Mouse (Mus musculus): ENCODE measurements around the gene Suclg2.

The Suclg2 gene

GRCm38 (mm10) chr6:95552339-95552950 lies 166.2 kb downstream of the Suclg2 start:
- DNase-seq: no peak

- DNase-seq: no peak
Measured at GRCm38 (mm10) chr6:95551000-95551399, 167.6 kb downstream of the Suclg2 start.

GRCm38 (mm10) chr6:95546189-95546832 lies 172.3 kb downstream of the Suclg2 start:
- no peak for DNase-seq

GRCm38 (mm10) chr6:95545714-95546113 lies 172.9 kb downstream of the Suclg2 start:
- DNase-seq: no peak

GRCm38 (mm10) chr6:95545296-95545695 lies 173.3 kb downstream of the Suclg2 start:
- no peak for DNase-seq

GRCm38 (mm10) chr6:95535191-95535590 lies 183.4 kb downstream of the Suclg2 start:
- no peak for DNase-seq

- no peak for DNase-seq
Measured at GRCm38 (mm10) chr6:95519846-95520245, 198.8 kb downstream of the Suclg2 start.

GRCm38 (mm10) chr6:95518406-95518805 lies 200.2 kb downstream of the Suclg2 start:
- no peak for DNase-seq

- DNase-seq: no peak
Measured at GRCm38 (mm10) chr6:95515721-95516120, 202.9 kb downstream of the Suclg2 start.

- no peak for DNase-seq
Measured at GRCm38 (mm10) chr6:95514726-95515125, 203.9 kb downstream of the Suclg2 start.

- DNase-seq: no peak
Measured at GRCm38 (mm10) chr6:95511689-95512088, 206.9 kb downstream of the Suclg2 start.

GRCm38 (mm10) chr6:95500771-95501170 lies 217.8 kb downstream of the Suclg2 start:
- DNase-seq: no peak

GRCm38 (mm10) chr6:95499639-95500038 lies 219.0 kb downstream of the Suclg2 start:
- no peak for DNase-seq

GRCm38 (mm10) chr6:95492216-95492956 lies 226.2 kb downstream of the Suclg2 start:
- DNase-seq: no peak

GRCm38 (mm10) chr6:95491043-95491442 lies 227.6 kb downstream of the Suclg2 start:
- DNase-seq: no peak

- no peak for DNase-seq
Measured at GRCm38 (mm10) chr6:95485791-95486190, 232.8 kb downstream of the Suclg2 start.

- peak; percentile 59 for DNase-seq
Measured at GRCm38 (mm10) chr6:95484183-95484818, 234.3 kb downstream of the Suclg2 start.

GRCm38 (mm10) chr6:95483686-95484085 lies 234.9 kb downstream of the Suclg2 start:
- DNase-seq: no peak

- DNase-seq: no peak
Measured at GRCm38 (mm10) chr6:95483127-95483526, 235.5 kb downstream of the Suclg2 start.

GRCm38 (mm10) chr6:95479801-95480200 lies 238.8 kb downstream of the Suclg2 start:
- no peak for DNase-seq

- no peak for DNase-seq
Measured at GRCm38 (mm10) chr6:95469521-95469920, 249.1 kb downstream of the Suclg2 start.

- no peak for DNase-seq
Measured at GRCm38 (mm10) chr6:95465322-95465721, 253.3 kb downstream of the Suclg2 start.

GRCm38 (mm10) chr6:95459372-95459771 lies 259.2 kb downstream of the Suclg2 start:
- no peak for DNase-seq

GRCm38 (mm10) chr6:95446151-95446550 lies 272.4 kb downstream of the Suclg2 start:
- DNase-seq: no peak
